Mouse (Mus musculus) CH12.LX (cell line): Measurements from ENCODE around the gene Gm4969. TPM values are rescaled to one million over a fixed set of nuclear protein-coding genes. Genes with fewer than 3 reads are reported as not detected.

ENCODE experiments used
- DNase-seq: peaks from one replicate; pipeline ENCODE4 v3.0.0-alpha.2; 2013; ENCODE audit errors: extremely low read depth
- H3K27ac ChIP-seq: 2 replicates; pipeline ENCODE4 v1.5.1; 2012; ENCODE audit warnings: low read depth, mild to moderate bottlenecking, control low read depth, moderate library complexity; ENCODE audit not compliant: insufficient read depth
- H3K27me3 ChIP-seq: replicated peaks from 2 replicates; pipeline ENCODE3; 2012; ENCODE audit warnings: inconsistent platforms
- H3K36me3 ChIP-seq, 2 experiments: replicated peaks in 1 of 2; 2 replicates each; pipeline versions ENCODE3 to v1.6.1; 2012; ENCODE audit warnings: inconsistent platforms in 1 of 2, low read length in 1 of 2, mild to moderate bottlenecking in 1 of 2, mixed read lengths in 1 of 2, moderate library complexity in 1 of 2; ENCODE audit not compliant: control insufficient read depth in 1 of 2, insufficient read depth in 1 of 2
- H3K4me1 ChIP-seq, 2 experiments: 2 replicates each; pipeline ENCODE4 v1.6.1; 2012; ENCODE audit warnings: inconsistent platforms in 1 of 2, moderate library complexity in 1 of 2; ENCODE audit not compliant: insufficient read depth in 2 of 2, control insufficient read depth in 1 of 2
- H3K4me2 ChIP-seq: 2 replicates; pipeline ENCODE4 v1.6.1; 2012; ENCODE audit warnings: low read depth, mild to moderate bottlenecking, control low read depth; ENCODE audit not compliant: poor library complexity, insufficient read depth, severe bottlenecking
- H3K4me3 ChIP-seq, 3 experiments: fragments of 150-350 bp in 1 of 3; sonication (generic) in 1 of 3; replicated peaks in 1 of 3; 2 replicates each; pipeline versions ENCODE3 to v1.5.1; 2011 to 2012; ENCODE audit warnings: low read depth in 2 of 3, low read length in 2 of 3, mild to moderate bottlenecking in 2 of 3, moderate library complexity in 2 of 3, control low read depth in 1 of 3, improper control_type of control experiment in 1 of 3, inconsistent platforms in 1 of 3, mixed read lengths in 1 of 3; ENCODE audit not compliant: poor library complexity in 1 of 3
- H3K79me2 ChIP-seq: replicated peaks from 2 replicates; pipeline ENCODE4 v1.6.1; 2012; ENCODE audit warnings: mild to moderate bottlenecking, moderate library complexity; ENCODE audit not compliant: control insufficient read depth, poor library complexity, insufficient read depth, severe bottlenecking; ENCODE audit errors: extremely low read depth
- H3K9ac ChIP-seq: 2 replicates; pipeline ENCODE4 v1.6.1; 2012; ENCODE audit warnings: low read depth, mild to moderate bottlenecking, control low read depth, moderate library complexity; ENCODE audit not compliant: insufficient read depth
- H3K9me3 ChIP-seq: replicated peaks from 2 replicates; pipeline ENCODE3; 2012; ENCODE audit warnings: low read length, inconsistent platforms, mixed read lengths
- BHLHE40 ChIP-seq: IDR thresholded peaks from 2 replicates; pipeline ENCODE4 v1.6.1; 2011; ENCODE audit warnings: mild to moderate bottlenecking, low read depth, low read length, improper control_type of control experiment
- CHD2 ChIP-seq: IDR thresholded peaks from 2 replicates; pipeline ENCODE4 v1.6.1; 2011; ENCODE audit warnings: low read length, improper control_type of control experiment
- CTCF ChIP-seq, 2 experiments: IDR thresholded peaks in 1 of 2; conservative IDR thresholded peaks in 1 of 2; 2 replicates each; pipeline ENCODE4 v1.5.1; 2011 to 2012; ENCODE audit warnings: low read depth in 2 of 2, low read length in 2 of 2, improper control_type of control experiment in 1 of 2, inconsistent platforms in 1 of 2, mild to moderate bottlenecking in 1 of 2, moderate library complexity in 1 of 2
- EP300 ChIP-seq: IDR thresholded peaks from 2 replicates; pipeline ENCODE4 v1.6.1; 2011; ENCODE audit warnings: low read length, improper control_type of control experiment
- GABPA ChIP-seq: IDR thresholded peaks from 2 replicates; pipeline ENCODE4 v1.6.1; 2012; ENCODE audit warnings: low read depth, low read length, improper control_type of control experiment, inconsistent platforms; ENCODE audit not compliant: insufficient replicate concordance
- HCFC1 ChIP-seq: IDR thresholded peaks from 2 replicates; pipeline ENCODE4 v1.6.1; 2012; ENCODE audit warnings: low read depth, mild to moderate bottlenecking, inconsistent platforms, low read length, improper control_type of control experiment
- JUND ChIP-seq: conservative IDR thresholded peaks from 2 replicates; pipeline ENCODE4 v1.6.1; 2011; ENCODE audit warnings: low read depth, low read length, improper control_type of control experiment
- MAFK ChIP-seq: IDR thresholded peaks from 2 replicates; pipeline ENCODE4 v1.6.1; 2011; ENCODE audit warnings: low read length, improper control_type of control experiment; ENCODE audit not compliant: insufficient replicate concordance
- MEF2A ChIP-seq: IDR thresholded peaks from 2 replicates; pipeline ENCODE4 v1.6.1; 2014; ENCODE audit warnings: low read depth, mild to moderate bottlenecking, inconsistent platforms, low read length, improper control_type of control experiment, borderline replicate concordance
- MYC ChIP-seq: IDR thresholded peaks from 2 replicates; pipeline ENCODE4 v1.6.1; 2011; ENCODE audit warnings: low read depth, mild to moderate bottlenecking, improper control_type of control experiment, low read length
- POLR2AphosphoS2 ChIP-seq: IDR thresholded peaks from 2 replicates; pipeline ENCODE4 v1.6.1; 2011; ENCODE audit warnings: low read depth, low read length, improper control_type of control experiment
- RCOR1 ChIP-seq: conservative IDR thresholded peaks from 2 replicates; pipeline ENCODE4 v1.6.1; 2012; ENCODE audit warnings: low read depth, mild to moderate bottlenecking, inconsistent platforms, low read length, improper control_type of control experiment
- SMC3 ChIP-seq: IDR thresholded peaks from 2 replicates; pipeline ENCODE4 v1.6.1; 2011; ENCODE audit warnings: low read depth, low read length, improper control_type of control experiment
- TCF12 ChIP-seq: IDR thresholded peaks from 2 replicates; pipeline ENCODE4 v1.6.1; 2014; ENCODE audit warnings: low read depth, mild to moderate bottlenecking, inconsistent platforms, low read length, improper control_type of control experiment
- USF1 ChIP-seq: IDR thresholded peaks from 2 replicates; pipeline ENCODE4 v1.6.1; 2014; ENCODE audit warnings: low read depth, mild to moderate bottlenecking, inconsistent platforms, low read length, improper control_type of control experiment
- ZKSCAN1 ChIP-seq: IDR thresholded peaks from 2 replicates; pipeline ENCODE4 v1.6.1; 2012; ENCODE audit warnings: low read depth, inconsistent platforms, low read length, improper control_type of control experiment, borderline replicate concordance
- dilution Hi-C: fragments of 300-500 bp; cut with MboI; formaldehyde crosslinking; loops from 2 replicates; pipeline ENCODE4 v1.14.3; 2020; ENCODE audit warnings: low sequenced_read_pairs; ENCODE audit not compliant: extremely low pct_unique_long_range_greater_than_20kb, extremely low pct_ligation_motif_present
- in situ Hi-C: fragments of 300-500 bp; cut with MboI; formaldehyde crosslinking; loops from 3 replicates; pipeline ENCODE4 v1.14.3; 2019; ENCODE audit warnings: low sequenced_read_pairs, low pct_ligation_motif_present, low pct_unique_long_range_greater_than_20kb, mixed read lengths
- polyA plus RNA-seq: library from polyadenylated mRNA; unstranded; fragments of >175 nt; gene quantifications from 2 replicates; pipeline ENCODE4 v1.2.1, GENCODE M21; 2012; ENCODE audit warnings: low read depth; ENCODE audit not compliant: insufficient read length
- total RNA-seq, 2 experiments: library from RNA; depleted of rRNA; stranded (reverse); fragments of 300-350 nt in 1 of 2; fragments of >200 nt in 1 of 2; gene quantifications; 2 replicates each; pipeline ENCODE4 v1.2.3; 2012 to 2014

Gm4969 gene
- total and polyA plus RNA-seq, 3 experiments: not detected

DNA sequence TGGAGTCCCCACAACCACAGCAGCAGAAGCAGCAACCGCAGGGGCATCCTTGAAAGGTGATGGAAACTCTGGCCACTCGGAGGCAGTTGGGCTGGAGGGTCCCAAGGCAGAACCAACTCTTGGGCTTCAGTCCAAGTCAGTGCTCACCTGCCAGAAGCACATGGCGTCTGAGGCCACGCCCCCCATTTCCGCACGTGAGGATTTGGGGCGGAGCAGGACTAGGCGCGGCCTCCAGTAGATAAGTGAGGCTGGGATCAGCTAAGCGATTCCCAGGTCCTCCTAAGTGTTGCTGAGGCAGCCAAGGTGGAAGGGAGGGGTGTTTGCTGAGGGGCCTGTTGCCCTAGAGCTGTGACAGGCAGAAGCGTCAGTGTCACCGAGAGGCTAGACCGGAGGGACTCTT lies 46.8 kb upstream of the Gm4969 start:
- Histone ChIP-seq H3K79me2 (no peaks in the 10 kb centered on the region), H3K27me3 (peaks cover 51% of the 10 kb centered on the region), H3K9me3 (peaks cover 15% of the 10 kb centered on the region), H3K27ac (no peak overlapping the region), H3K4me3 (no peak overlapping the region), H3K9ac (no peak overlapping the region), H3K36me3 (no peaks in the 10 kb centered on the region), H3K4me1 (peaks cover 0 to 4% of the 10 kb centered on the region in 2 experiments; a peak in 1 of 4 replicates), H3K4me2 (no peak overlapping the region)
- dilution Hi-C loops (no loop called here), in situ Hi-C loops (loop anchor here (10.0 kb wide), 1 partner anchor 190 kb away; the partner anchor contains the start of genes Cd3eap and Ppp1r13l)
- TF ChIP-seq MAFK (no peak), CTCF (conservative IDR thresholded peaks at IDR 0.05 in 1 of 2, IDR thresholded peaks at IDR 0.05 in 1 of 2; ENCODE audit: low read depth in 2 of 2, low read length in 2 of 2) (no peak), HCFC1 (no peak), BHLHE40 (peak; percentile 77), ZKSCAN1 (no peak), TCF12 (no peak), USF1 (no peak)
- no peak for DNase-seq

DNA sequence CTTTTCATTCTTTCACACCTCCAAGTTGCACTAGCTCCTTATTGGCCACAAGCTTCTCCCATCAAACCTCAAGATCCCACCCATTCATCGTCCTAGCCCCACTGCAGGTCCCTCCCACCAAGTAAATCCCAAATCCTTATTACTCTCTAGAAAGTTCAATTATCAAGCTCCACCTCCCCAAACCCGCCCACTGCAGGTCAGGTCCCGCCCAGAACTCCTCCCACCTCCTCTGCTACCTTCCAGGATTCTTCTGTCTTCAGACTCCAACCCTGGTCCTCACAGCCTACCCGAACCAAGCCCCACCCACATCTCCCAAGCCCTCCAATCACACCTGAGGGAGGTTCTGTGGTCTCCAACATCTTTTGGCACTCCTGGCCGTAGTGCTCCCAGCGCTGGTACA lies 46.0 kb upstream of the Gm4969 start:
- dilution Hi-C loops: no loop called here
- Histone ChIP-seq H3K27ac (no peak overlapping the region), H3K9me3 (peaks cover 15% of the 10 kb centered on the region), H3K27me3 (peaks cover 43% of the 10 kb centered on the region), H3K4me3 (no peak overlapping the region), H3K4me1 (peaks cover 0 to 4% of the 10 kb centered on the region in 2 experiments; a peak in 1 of 4 replicates), H3K9ac (no peak overlapping the region), H3K79me2 (no peaks in the 10 kb centered on the region), H3K36me3 (peaks cover 0 to 4% of the 10 kb centered on the region in 2 experiments), H3K4me2 (peak overlapping the region; percentile 5; the same call in 1 of the 2 replicates)
- no peak for TF ChIP-seq MAFK
- no peak for TF ChIP-seq MEF2A
- TF ChIP-seq RCOR1: no peak
- TF ChIP-seq HCFC1: no peak
- TF ChIP-seq BHLHE40: no peak
- no peak for TF ChIP-seq JUND
- TF ChIP-seq GABPA: no peak
- TF ChIP-seq EP300: no peak
- TF ChIP-seq POLR2AphosphoS2: no peak
- no peak for TF ChIP-seq USF1
- TF ChIP-seq CHD2: no peak
- TF ChIP-seq SMC3: no peak
- TF ChIP-seq MYC: no peak
- DNase-seq: no peak
- in situ Hi-C loops: loop anchor here (10.0 kb wide), 1 partner anchor 191 kb away; the partner anchor contains the start of genes Cd3eap and Ppp1r13l
